Mouse (Mus musculus) midbrain, embryonic 16.5 days (tissue): ENCODE measurements around the gene Chst8. TPM values are rescaled to one million over a fixed set of nuclear protein-coding genes. Genes with fewer than 3 reads are reported as not detected.

Experiments used
- ATAC-seq: fragments of 200-750 bp; cut with Nextera tagmentation; 2 replicates; pipeline ENCODE4 v1.8.0; 2017; ENCODE audit warnings: moderate TSS enrichment
- H3K27ac ChIP-seq: fragments of 300-500 bp; sonication (generic); 2 replicates; pipeline ENCODE4 v1.5.1; 2014; ENCODE audit warnings: mild to moderate bottlenecking, low read length, mixed read lengths
- H3K27me3 ChIP-seq: fragments of 300-500 bp; sonication (generic); 2 replicates; pipeline ENCODE4 v1.6.1; 2014; ENCODE audit warnings: low read depth, low read length, mixed read lengths; ENCODE audit not compliant: control insufficient read depth, insufficient read depth
- H3K36me3 ChIP-seq: fragments of 300-500 bp; sonication (generic); 2 replicates; pipeline ENCODE4 v1.6.1; 2014; ENCODE audit warnings: mild to moderate bottlenecking, low read length, moderate library complexity, mixed read lengths; ENCODE audit not compliant: control insufficient read depth, insufficient read depth
- H3K4me1 ChIP-seq: fragments of 300-500 bp; sonication (generic); 2 replicates; pipeline ENCODE4 v1.6.1; 2014; ENCODE audit warnings: mild to moderate bottlenecking, low read length, mixed read lengths; ENCODE audit not compliant: control insufficient read depth, insufficient read depth
- H3K4me2 ChIP-seq: fragments of 300-500 bp; sonication (generic); 2 replicates; pipeline ENCODE4 v1.6.1; 2014; ENCODE audit warnings: mild to moderate bottlenecking, low read length, mixed read lengths
- H3K4me3 ChIP-seq: fragments of 300-500 bp; sonication (generic); 2 replicates; pipeline ENCODE4 v1.5.1; 2014; ENCODE audit warnings: low read depth, mild to moderate bottlenecking, low read length, moderate library complexity, mixed read lengths
- H3K9ac ChIP-seq: fragments of 300-500 bp; sonication (generic); 2 replicates; pipeline ENCODE4 v1.6.1; 2014; ENCODE audit warnings: low read depth, low read length, mixed read lengths
- H3K9me3 ChIP-seq: fragments of 300-500 bp; sonication (generic); replicated peaks from 2 replicates; pipeline ENCODE4 v1.6.1; 2014; ENCODE audit warnings: mild to moderate bottlenecking, low read length, mixed read lengths; ENCODE audit not compliant: control insufficient read depth, poor library complexity, severe bottlenecking
- WGBS: fragments of 180-500 bp; shearing (Covaris S2); extraction: QIAGEN DNeasy Blood & Tissue Kit; methylation state at CpG from one replicate; pipeline ENCODE4 v1.1.7; 2014; 5-methylcytosine and 5-hydroxymethylcytosine counted together
- polyA plus RNA-seq: library from polyadenylated mRNA; unstranded; fragments of >200 nt; fragmentation: Nextera tagmentation; extraction: Ambion mirVana; gene quantifications from 2 replicates; pipeline ENCODE4 v1.2.1, GENCODE M21; 2015

Chst8 gene
- polyA plus RNA-seq, 1 experiment from 2014 or later: 12.7 TPM

- Histone ChIP-seq H3K9me3 (no peaks in the 10 kb centered on the region), H3K9ac (no peak overlapping the region), H3K4me3 (no peak overlapping the region), H3K36me3 (no peaks in the 10 kb centered on the region), H3K4me1 (peaks cover 27% of the 10 kb centered on the region), H3K27me3 (no peaks in the 10 kb centered on the region), H3K27ac (no peak overlapping the region), H3K4me2 (no peak overlapping the region)
- 74% methylated on average over 4 of the region's 4 CpGs for WGBS
- ATAC-seq: no peak
Measured at GRCm38 (mm10) chr7:34774947-34775346, 37.6 kb downstream of the Chst8 start.

- H3K4me3 ChIP-seq: no peak overlapping the region
- H3K4me2 ChIP-seq: peak overlapping the region; percentile 7
- H3K9me3 ChIP-seq: no peaks in the 10 kb centered on the region
- H3K36me3 ChIP-seq: no peaks in the 10 kb centered on the region
- H3K27me3 ChIP-seq: no peaks in the 10 kb centered on the region
- H3K4me1 ChIP-seq: peaks cover 27% of the 10 kb centered on the region
- WGBS: 37% methylated on average over 13 of the region's 13 CpGs
- no peak overlapping the region for H3K9ac ChIP-seq
- peak overlapping the region; percentile 19; the same call in 1 of the 2 replicates for H3K27ac ChIP-seq
- no peak for ATAC-seq
Measured at GRCm38 (mm10) chr7:34774020-34774419, 38.5 kb downstream of the Chst8 start.

- H3K4me2 ChIP-seq: no peak overlapping the region
- H3K27ac ChIP-seq: peak overlapping the region; percentile 31
- ATAC-seq: no peak
- H3K36me3 ChIP-seq: no peaks in the 10 kb centered on the region
- no peak overlapping the region for H3K9ac ChIP-seq
- H3K4me3 ChIP-seq: no peak overlapping the region
- 39% methylated on average over 5 of the region's 5 CpGs for WGBS
- no peaks in the 10 kb centered on the region for H3K9me3 ChIP-seq
- H3K4me1 ChIP-seq: peaks cover 24% of the 10 kb centered on the region
- no peaks in the 10 kb centered on the region for H3K27me3 ChIP-seq
Measured at GRCm38 (mm10) chr7:34773309-34773708, 39.2 kb downstream of the Chst8 start.

- Histone ChIP-seq H3K4me2 (no peak overlapping the region), H3K9me3 (no peaks in the 10 kb centered on the region), H3K27ac (no peak overlapping the region), H3K36me3 (no peaks in the 10 kb centered on the region), H3K4me3 (no peak overlapping the region), H3K27me3 (no peaks in the 10 kb centered on the region), H3K9ac (no peak overlapping the region), H3K4me1 (peaks cover 17% of the 10 kb centered on the region)
- WGBS: 76% methylated on average over 8 of the region's 8 CpGs
- no peak for ATAC-seq
Measured at GRCm38 (mm10) chr7:34769531-34769930, 43.0 kb downstream of the Chst8 start.

GRCm38 (mm10) chr7:34764250-34765148, 48.0 kb downstream of the Chst8 start:
- Histone ChIP-seq H3K36me3 (no peaks in the 10 kb centered on the region), H3K4me1 (peaks cover 10% of the 10 kb centered on the region; the same call in 1 of the 2 replicates), H3K9ac (peak overlapping the region; percentile 35; the same call in 1 of the 2 replicates), H3K4me2 (0 out of 2 replicates have a peak overlapping the region, but pooled peaks have one; percentile 3), H3K9me3 (no peaks in the 10 kb centered on the region), H3K27ac (peak overlapping the region; percentile 73), H3K27me3 (no peaks in the 10 kb centered on the region), H3K4me3 (no peak overlapping the region)
- 44% methylated on average over 18 of the region's 18 CpGs for WGBS
- ATAC-seq: peak; percentile 76

GRCm38 (mm10) chr7:34759378-34759822, 53.1 kb downstream of the Chst8 start:
- Histone ChIP-seq H3K36me3 (no peaks in the 10 kb centered on the region), H3K27ac (no peak overlapping the region), H3K4me3 (no peak overlapping the region), H3K9me3 (no peaks in the 10 kb centered on the region), H3K4me2 (no peak overlapping the region), H3K27me3 (no peaks in the 10 kb centered on the region), H3K4me1 (peaks cover 16% of the 10 kb centered on the region), H3K9ac (no peak overlapping the region)
- WGBS: 35% methylated on average over 7 of the region's 7 CpGs
- ATAC-seq: no peak

- no peak overlapping the region for H3K9ac ChIP-seq
- no peak overlapping the region for H3K4me2 ChIP-seq
- H3K4me3 ChIP-seq: no peak overlapping the region
- H3K4me1 ChIP-seq: peaks cover 14% of the 10 kb centered on the region
- H3K27ac ChIP-seq: peak overlapping the region; percentile 31; the same call in 1 of the 2 replicates
- WGBS: 73% methylated on average over 3 of the region's 3 CpGs
- H3K9me3 ChIP-seq: no peaks in the 10 kb centered on the region
- H3K27me3 ChIP-seq: no peaks in the 10 kb centered on the region
- ATAC-seq: no peak
- H3K36me3 ChIP-seq: no peaks in the 10 kb centered on the region
Measured at GRCm38 (mm10) chr7:34758721-34759120, 53.8 kb downstream of the Chst8 start.

- no peak for ATAC-seq
- Histone ChIP-seq H3K4me2 (no peak overlapping the region), H3K27me3 (no peaks in the 10 kb centered on the region), H3K27ac (no peak overlapping the region), H3K36me3 (no peaks in the 10 kb centered on the region), H3K9me3 (no peaks in the 10 kb centered on the region), H3K9ac (no peak overlapping the region), H3K4me3 (no peak overlapping the region), H3K4me1 (peaks cover 24% of the 10 kb centered on the region)
- WGBS: 83% methylated on average over 4 of the region's 4 CpGs
Measured at GRCm38 (mm10) chr7:34757513-34757912, 55.0 kb downstream of the Chst8 start.
